Mouse (Mus musculus) heart, postnatal 25 days (tissue): ENCODE data around the gene Ckap5. TPM values are rescaled to one million over a fixed set of nuclear protein-coding genes. Genes with fewer than 3 reads are reported as not detected.
"Not testable (repeated sequence)": the region's sequence is repeated elsewhere in the genome, so short reads cannot be mapped to it uniquely, and the experiment has no call there.

Experiments
- DNase-seq: peaks from one replicate; pipeline ENCODE4 v3.0.0; 2022; ENCODE audit warnings: low spot score
- intact Hi-C: fragments of 180-260 bp; cut with DNase I; formaldehyde crosslinking; loops from one replicate; pipeline ENCODE4 v1.15.1; 2025
- total RNA-seq, 2 experiments: library from RNA; stranded (reverse); gene quantifications; 2 replicates each; pipeline ENCODE4 v1.2.3; 2021

The Ckap5 gene
- total RNA-seq, result 10 to 100 TPM; 45.0 to 49.6 TPM

- peak; percentile 87 for DNase-seq
- intact Hi-C loops, result loop anchor here (1.0 to 5.0 kb wide), 2 partner anchors 11 to 584 kb away; partner anchors contain the start of gene Celf1
Measured at GRCm38 (mm10) chr2:91526294-91527146, at the start of gene Ckap5. Ckap5 (plus strand) TSS chr2:91526762.

GRCm38 (mm10) chr2:91476841-91477240, 49.7 kb upstream of the Ckap5 start:
- no peak for DNase-seq
- intact Hi-C loops, result no loop called here

- DNase-seq, result no peak
- intact Hi-C loops, result loop anchor here (1.0 to 5.0 kb wide), 3 partner anchors 22 to 363 kb away; partner anchors contain the start of gene Mybpc3
Measured at GRCm38 (mm10) chr2:91480399-91480801, 46.2 kb upstream of the Ckap5 start.

GRCm38 (mm10) chr2:91480805-91481514, 45.6 kb upstream of the Ckap5 start:
- intact Hi-C loops, result loop anchor here (1.0 to 5.0 kb wide), 3 partner anchors 22 to 364 kb away; partner anchors contain the start of gene Mybpc3
- no peak for DNase-seq

GRCm38 (mm10) chr2:91484698-91485097, 41.9 kb upstream of the Ckap5 start:
- intact Hi-C loops, result loop anchor here (5.0 kb wide), 1 partner anchor 367 kb away; the partner anchor contains the start of gene Mybpc3

GRCm38 (mm10) chr2:91485256-91485655, 41.3 kb upstream of the Ckap5 start:
- DNase-seq, result no peak
- intact Hi-C loops, result no loop called here

More at GRCm38 (mm10) chr2:91484698-91485097, 41.9 kb upstream of the Ckap5 start:
- no peak for DNase-seq

GRCm38 (mm10) chr2:91487295-91487694, 39.3 kb upstream of the Ckap5 start:
- intact Hi-C loops, DNase-seq: not testable (repeated sequence)

GRCm38 (mm10) chr2:91492071-91492635, 34.4 kb upstream of the Ckap5 start:
- intact Hi-C loops, result no loop called here
- no peak for DNase-seq

GRCm38 (mm10) chr2:91493981-91494380, 32.6 kb upstream of the Ckap5 start:
- intact Hi-C loops, result no loop called here
- no peak for DNase-seq

GRCm38 (mm10) chr2:91498093-91498719, 28.4 kb upstream of the Ckap5 start:
- no peak for DNase-seq
- intact Hi-C loops, result no loop called here

- DNase-seq, result no peak
- intact Hi-C loops, result no loop called here
Measured at GRCm38 (mm10) chr2:91508076-91508475, 18.5 kb upstream of the Ckap5 start.

GRCm38 (mm10) chr2:91517186-91517585, 9.4 kb upstream of the Ckap5 start:
- no peak for DNase-seq
- intact Hi-C loops, result no loop called here

- intact Hi-C loops, result loop anchor here (5.0 kb wide), 1 partner anchor 585 kb away; the partner anchor contains the start of gene Celf1
- DNase-seq, result no peak
Measured at GRCm38 (mm10) chr2:91527147-91527486, 555 bp downstream of the Ckap5 start.

GRCm38 (mm10) chr2:91537588-91538205, 11.1 kb downstream of the Ckap5 start:
- peak; percentile 86 for DNase-seq
- intact Hi-C loops, result loop anchor here (1.0 kb wide), 1 partner anchor 11 kb away; the partner anchor contains the start of gene Ckap5

- intact Hi-C loops, result no loop called here
Measured at GRCm38 (mm10) chr2:91568125-91568524, 41.6 kb downstream of the Ckap5 start.

GRCm38 (mm10) chr2:91580894-91581293, 54.3 kb downstream of the Ckap5 start:
- no peak for DNase-seq
- intact Hi-C loops, result no loop called here

More at GRCm38 (mm10) chr2:91568125-91568524, 41.6 kb downstream of the Ckap5 start:
- DNase-seq, result no peak

- intact Hi-C loops, result no loop called here
- no peak for DNase-seq
Measured at GRCm38 (mm10) chr2:91586242-91586641, 59.7 kb downstream of the Ckap5 start.

- DNase-seq, result no peak
- intact Hi-C loops, result loop anchor here (10.0 kb wide), 1 partner anchor 324 kb away; the partner anchor contains the start of gene Chrm4
Measured at GRCm38 (mm10) chr2:91600475-91600874, 73.9 kb downstream of the Ckap5 start.

- intact Hi-C loops, result loop anchor here (10.0 kb wide), 1 partner anchor 322 kb away; the partner anchor contains the start of gene Chrm4
- no peak for DNase-seq
Measured at GRCm38 (mm10) chr2:91602389-91602788, 75.8 kb downstream of the Ckap5 start.
